Mouse (Mus musculus): Measurements from ENCODE around the gene Naxe. TPM values are rescaled to one million over a fixed set of nuclear protein-coding genes. Genes with fewer than 3 reads are reported as not detected.

Naxe gene
- polyA plus RNA-seq, 1 experiment from 2014 or later: 167 TPM

GRCm38 (mm10) chr3:88084001-88084400, 25.7 kb upstream of the Naxe start:
- no peaks in the 10 kb centered on the region for H3K27me3 ChIP-seq
- H3K9me3 ChIP-seq: no peaks in the 10 kb centered on the region
- H3K27ac ChIP-seq (replicated peaks): no peak overlapping the region
- WGBS: 100% methylated on average over 2 of the region's 2 CpGs
- no peak overlapping the region for H3K4me3 ChIP-seq
- no peak overlapping the region for H3K9ac ChIP-seq (replicated peaks)
- peaks cover 17% of the 10 kb centered on the region for H3K4me1 ChIP-seq
- no peak overlapping the region for H3K4me2 ChIP-seq (replicated peaks)
- H3K36me3 ChIP-seq: no peaks in the 10 kb centered on the region
- no peak for ATAC-seq (replicated peaks)

GRCm38 (mm10) chr3:88082663-88083062, 24.4 kb upstream of the Naxe start:
- Histone ChIP-seq H3K9me3 (no peaks in the 10 kb centered on the region), H3K9ac (replicated peaks) (0 out of 2 replicates have a peak overlapping the region, but pooled peaks have one; percentile 41), H3K4me1 (peaks cover 17% of the 10 kb centered on the region), H3K4me3 (peak overlapping the region; percentile 53), H3K27me3 (no peaks in the 10 kb centered on the region), H3K4me2 (replicated peaks) (peak overlapping the region; percentile 78), H3K27ac (replicated peaks) (no peak overlapping the region), H3K36me3 (no peaks in the 10 kb centered on the region)
- WGBS: 3% methylated on average over 4 of the region's 4 CpGs
- no peak for ATAC-seq (replicated peaks)

GRCm38 (mm10) chr3:88082224-88082618, 23.9 kb upstream of the Naxe start:
- 0 out of 2 replicates have a peak, but pooled peaks have one; percentile 15 for ATAC-seq (replicated peaks)
- H3K4me3 ChIP-seq: peak overlapping the region; percentile 53
- peaks cover 17% of the 10 kb centered on the region for H3K4me1 ChIP-seq
- WGBS: under 1% methylated on average over 13 of the region's 13 CpGs
- H3K9ac ChIP-seq (replicated peaks): peak overlapping the region; percentile 41; the same call in 1 of the 2 replicates
- peak overlapping the region; percentile 78 for H3K4me2 ChIP-seq (replicated peaks)
- no peaks in the 10 kb centered on the region for H3K36me3 ChIP-seq
- no peak overlapping the region for H3K27ac ChIP-seq (replicated peaks)
- no peaks in the 10 kb centered on the region for H3K27me3 ChIP-seq
- H3K9me3 ChIP-seq: no peaks in the 10 kb centered on the region

GRCm38 (mm10) chr3:88081345-88082223, 23.3 kb upstream of the Naxe start, which contains the start of gene Iqgap3:
Gene Iqgap3, plus strand, starts transcription at chr3:88081971.
- H3K36me3 ChIP-seq: no peaks in the 10 kb centered on the region
- WGBS: 18% methylated on average over 33 of the region's 33 CpGs
- H3K27ac ChIP-seq (replicated peaks): peak within 1 kb of the TSS; percentile 55
- H3K4me2 ChIP-seq (replicated peaks): peak within 1 kb of the TSS; percentile 78
- peak; percentile 93 for ATAC-seq (replicated peaks)
- H3K9ac ChIP-seq (replicated peaks): peak within 1 kb of the TSS; percentile 41
- no peaks in the 10 kb centered on the region for H3K9me3 ChIP-seq
- peak within 1 kb of the TSS; percentile 53 for H3K4me3 ChIP-seq
- H3K4me1 ChIP-seq: peaks cover 17% of the 10 kb centered on the region
- H3K27me3 ChIP-seq: no peaks in the 10 kb centered on the region

- 86% methylated on average over 4 of the region's 4 CpGs for WGBS
- H3K27me3 ChIP-seq: no peaks in the 10 kb centered on the region
- no peak within 1 kb of the TSS for H3K9ac ChIP-seq (replicated peaks)
- H3K9me3 ChIP-seq: no peaks in the 10 kb centered on the region
- H3K27ac ChIP-seq (replicated peaks): no peak within 1 kb of the TSS
- no peak within 1 kb of the TSS for H3K4me3 ChIP-seq
- no peaks in the 10 kb centered on the region for H3K36me3 ChIP-seq
- ATAC-seq (replicated peaks): no peak
- no peak within 1 kb of the TSS for H3K4me2 ChIP-seq (replicated peaks)
- H3K4me1 ChIP-seq: peaks cover 17% of the 10 kb centered on the region
Measured at GRCm38 (mm10) chr3:88078204-88078603, 19.9 kb upstream of the Naxe start, which contains the start of gene Ttc24. Gene Ttc24, minus strand, starts transcription at chr3:88078304.

- ATAC-seq (replicated peaks): no peak
- Histone ChIP-seq H3K4me2 (replicated peaks) (no peak overlapping the region), H3K36me3 (no peaks in the 10 kb centered on the region), H3K27me3 (no peaks in the 10 kb centered on the region), H3K9ac (replicated peaks) (no peak overlapping the region), H3K27ac (replicated peaks) (no peak overlapping the region), H3K4me3 (no peak overlapping the region), H3K9me3 (no peaks in the 10 kb centered on the region), H3K4me1 (peaks cover 9% of the 10 kb centered on the region)
- 46% methylated on average over 8 of the region's 8 CpGs for WGBS
Measured at GRCm38 (mm10) chr3:88077441-88077840, 19.1 kb upstream of the Naxe start.

- H3K36me3 ChIP-seq: no peaks in the 10 kb centered on the region
- H3K4me2 ChIP-seq (replicated peaks): no peak overlapping the region
- no peak overlapping the region for H3K27ac ChIP-seq (replicated peaks)
- no peaks in the 10 kb centered on the region for H3K9me3 ChIP-seq
- H3K27me3 ChIP-seq: no peaks in the 10 kb centered on the region
- H3K9ac ChIP-seq (replicated peaks): no peak overlapping the region
- no peak overlapping the region for H3K4me3 ChIP-seq
- no peak for ATAC-seq (replicated peaks)
- 77% methylated on average over 8 of the region's 8 CpGs for whole genome bisulfite sequencing
- H3K4me1 ChIP-seq: no peaks in the 10 kb centered on the region
Measured at GRCm38 (mm10) chr3:88074766-88075165, 16.5 kb upstream of the Naxe start.

GRCm38 (mm10) chr3:88074351-88074750, 16.1 kb upstream of the Naxe start:
- Histone ChIP-seq H3K36me3 (no peaks in the 10 kb centered on the region), H3K9me3 (no peaks in the 10 kb centered on the region), H3K4me1 (no peaks in the 10 kb centered on the region), H3K27ac (replicated peaks) (no peak overlapping the region), H3K27me3 (no peaks in the 10 kb centered on the region), H3K4me2 (replicated peaks) (no peak overlapping the region), H3K9ac (replicated peaks) (no peak overlapping the region), H3K4me3 (no peak overlapping the region)
- no peak for ATAC-seq (replicated peaks)
- 78% methylated on average over 2 of the region's 2 CpGs for WGBS

- no peak overlapping the region for H3K27ac ChIP-seq (replicated peaks)
- no peak overlapping the region for H3K9ac ChIP-seq (replicated peaks)
- H3K36me3 ChIP-seq: no peaks in the 10 kb centered on the region
- H3K4me1 ChIP-seq: no peaks in the 10 kb centered on the region
- no peak overlapping the region for H3K4me3 ChIP-seq
- H3K4me2 ChIP-seq (replicated peaks): no peak overlapping the region
- no peaks in the 10 kb centered on the region for H3K27me3 ChIP-seq
- no peaks in the 10 kb centered on the region for H3K9me3 ChIP-seq
- ATAC-seq (replicated peaks): no peak
- WGBS: 82% methylated on average over 2 of the region's 2 CpGs
Measured at GRCm38 (mm10) chr3:88073631-88074030, 15.3 kb upstream of the Naxe start.

- Histone ChIP-seq H3K4me2 (replicated peaks) (no peak overlapping the region), H3K9ac (replicated peaks) (no peak overlapping the region), H3K27ac (replicated peaks) (no peak overlapping the region), H3K36me3 (no peaks in the 10 kb centered on the region), H3K27me3 (no peaks in the 10 kb centered on the region), H3K4me1 (no peaks in the 10 kb centered on the region), H3K9me3 (no peaks in the 10 kb centered on the region), H3K4me3 (no peak overlapping the region)
- ATAC-seq (replicated peaks): peak; percentile 67
- WGBS: 1% methylated on average over 5 of the region's 5 CpGs
Measured at GRCm38 (mm10) chr3:88071783-88072182, 13.5 kb upstream of the Naxe start.

- H3K36me3 ChIP-seq: no peaks in the 10 kb centered on the region
- 4% methylated on average over 2 of the region's 2 CpGs for WGBS
- ATAC-seq (replicated peaks): no peak
- no peak overlapping the region for H3K4me3 ChIP-seq
- H3K4me1 ChIP-seq: no peaks in the 10 kb centered on the region
- H3K9ac ChIP-seq (replicated peaks): no peak overlapping the region
- H3K4me2 ChIP-seq (replicated peaks): no peak overlapping the region
- no peaks in the 10 kb centered on the region for H3K9me3 ChIP-seq
- no peak overlapping the region for H3K27ac ChIP-seq (replicated peaks)
- H3K27me3 ChIP-seq: no peaks in the 10 kb centered on the region
Measured at GRCm38 (mm10) chr3:88068386-88068785, 10.1 kb upstream of the Naxe start.

GRCm38 (mm10) chr3:88057030-88057429, 1.3 kb downstream of the Naxe start:
- Histone ChIP-seq H3K4me1 (peaks cover 20% of the 10 kb centered on the region), H3K4me2 (replicated peaks) (no peak overlapping the region)
- ATAC-seq (replicated peaks): no peak

More at GRCm38 (mm10) chr3:88057030-88057429, 1.3 kb downstream of the Naxe start:
- Histone ChIP-seq H3K9me3 (no peaks in the 10 kb centered on the region), H3K4me3 (peak overlapping the region; percentile 66), H3K36me3 (peaks cover 41% of the 10 kb centered on the region), H3K27me3 (no peaks in the 10 kb centered on the region), H3K27ac (replicated peaks) (no peak overlapping the region), H3K9ac (replicated peaks) (0 out of 2 replicates have a peak overlapping the region, but pooled peaks have one; percentile 82)
- WGBS: 86% methylated on average over 6 of the region's 6 CpGs

All from forebrain, embryonic 15.5 days (tissue).